Mouse (Mus musculus) ES-E14 (cell line): ENCODE measurements around the gene Bcl3.

Source experiments
- CHD2 ChIP-seq: IDR thresholded peaks from 2 replicates; pipeline ENCODE4 v1.6.1; 2014; ENCODE audit warnings: mild to moderate bottlenecking, low read depth, low read length, inconsistent platforms
- HCFC1 ChIP-seq: IDR thresholded peaks from 2 replicates; pipeline ENCODE4 v1.6.1; 2012; ENCODE audit warnings: low read length, inconsistent platforms, borderline replicate concordance; ENCODE audit not compliant: insufficient read depth
- MAFK ChIP-seq: IDR thresholded peaks from 2 replicates; pipeline ENCODE4 v1.6.1; 2014; ENCODE audit warnings: mild to moderate bottlenecking, low read depth, low read length, inconsistent platforms; ENCODE audit not compliant: insufficient read depth
- ZC3H11A ChIP-seq: IDR thresholded peaks from 2 replicates; pipeline ENCODE4 v1.6.1; 2012; ENCODE audit warnings: low read depth, mild to moderate bottlenecking, inconsistent platforms, low read length, borderline replicate concordance
- ZNF384 ChIP-seq: IDR thresholded peaks from 2 replicates; pipeline ENCODE4 v1.6.1; 2012; ENCODE audit warnings: low read depth, low read length, inconsistent platforms

DNA sequence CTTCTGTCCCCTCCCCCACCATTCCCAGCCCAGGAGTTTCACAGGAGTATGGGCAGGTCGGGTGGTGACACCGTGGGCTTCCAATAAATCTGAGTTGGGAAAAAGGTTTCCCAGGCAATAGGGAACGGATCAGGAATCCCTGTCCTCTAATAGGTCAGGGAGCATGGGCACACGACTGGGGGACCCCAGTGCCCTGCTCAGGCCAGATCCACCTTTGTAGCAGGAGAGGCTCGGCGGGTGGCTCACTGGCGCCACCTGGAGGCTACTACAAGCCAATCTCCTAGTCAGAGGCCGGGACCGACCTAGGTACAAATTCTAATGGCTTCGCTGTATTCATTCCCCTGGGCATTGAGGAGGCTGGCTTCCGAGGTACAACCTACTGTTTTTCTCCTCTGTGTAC is 21.0 kb upstream of the Bcl3 start:
- no peak for TF ChIP-seq CHD2
- peak; percentile 18; the same call in 1 of the 2 replicates for TF ChIP-seq ZC3H11A
- TF ChIP-seq MAFK, result no peak
- no peak for TF ChIP-seq ZNF384
- TF ChIP-seq HCFC1, result no peak
